Mouse (Mus musculus) granulocyte monocyte progenitor cell, adult 5-6 weeks (primary cell): Measurements from ENCODE around the gene Zfp13. TPM values are rescaled to one million over a fixed set of nuclear protein-coding genes. Genes with fewer than 3 reads are reported as not detected.

Experiments used
- ATAC-seq: replicated peaks from 2 replicates; pipeline ENCODE4 v1.8.0; 2016; ENCODE audit warnings: mild to moderate bottlenecking, moderate TSS enrichment, inconsistent platforms; ENCODE audit not compliant: poor library complexity, severe bottlenecking
- total RNA-seq, 2 experiments: library from RNA; stranded (forward) in 1 of 2; stranded (reverse) in 1 of 2; fragments of 200-712, 200-1000 nt in 1 of 2; fragments of >200 nt in 1 of 2; fragmentation: Nextera tagmentation in 1 of 2; gene quantifications; 2 replicates each; pipeline ENCODE4 v1.2.3; 2014 to 2017

Zfp13 gene
- total RNA-seq, 2 experiments from 2014 or later = 0.46 to 1.7 TPM

DNA sequence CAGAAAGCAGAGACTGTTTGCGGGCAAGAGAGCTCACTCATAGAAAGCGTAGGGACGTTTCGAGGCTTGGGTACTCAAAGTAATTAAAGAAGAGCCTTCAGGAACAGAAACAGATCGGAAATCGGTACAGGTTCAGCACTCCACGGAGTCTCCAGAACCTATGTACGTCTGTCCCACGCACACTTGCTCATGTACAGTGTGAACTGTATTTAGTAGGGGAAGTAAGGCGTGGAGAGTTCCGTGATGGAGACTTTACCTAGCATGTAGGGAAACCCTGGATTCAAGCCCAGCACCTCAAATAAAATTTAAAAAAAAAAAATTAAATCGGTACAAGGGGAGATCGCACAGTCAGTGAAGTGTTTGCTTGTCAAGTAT lies 6.4 kb downstream of the Zfp13 start:
- ATAC-seq = peak; percentile 61

DNA sequence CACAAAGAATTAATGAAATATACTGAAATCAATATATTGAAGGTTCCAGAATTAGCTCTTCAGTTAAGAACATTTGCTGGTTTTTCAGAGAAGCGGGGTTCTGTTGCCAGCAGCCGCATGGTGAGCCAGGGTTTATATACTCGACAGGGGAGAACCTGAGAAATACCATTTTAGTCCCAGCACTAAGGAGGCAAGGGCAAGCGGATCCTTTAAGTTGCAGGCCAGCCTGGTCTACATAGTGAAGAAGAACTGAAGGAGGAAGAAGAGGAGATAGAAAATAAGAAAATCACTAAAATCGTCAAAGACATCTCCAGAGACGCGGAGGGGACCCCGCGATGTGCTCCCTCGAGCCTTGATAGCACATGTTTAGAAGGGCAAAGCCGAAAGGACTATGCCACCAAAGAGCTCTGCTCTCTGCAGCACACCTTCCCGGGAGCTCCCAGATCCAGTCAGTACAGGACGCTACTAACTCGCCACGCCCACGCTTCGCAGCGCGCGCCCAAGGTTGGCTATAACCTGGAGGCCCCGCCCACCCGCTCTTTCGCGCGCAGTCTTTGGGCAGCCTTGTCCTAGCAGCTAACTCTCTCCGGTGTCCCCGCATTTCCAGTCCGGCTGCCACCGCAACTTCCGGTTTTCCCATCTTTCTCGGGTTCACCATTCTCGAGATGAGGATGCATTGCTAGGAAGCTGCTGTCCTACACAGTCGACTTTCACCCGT lies 6.9 kb downstream of the Zfp13 start:
- ATAC-seq = peak; percentile 98

DNA sequence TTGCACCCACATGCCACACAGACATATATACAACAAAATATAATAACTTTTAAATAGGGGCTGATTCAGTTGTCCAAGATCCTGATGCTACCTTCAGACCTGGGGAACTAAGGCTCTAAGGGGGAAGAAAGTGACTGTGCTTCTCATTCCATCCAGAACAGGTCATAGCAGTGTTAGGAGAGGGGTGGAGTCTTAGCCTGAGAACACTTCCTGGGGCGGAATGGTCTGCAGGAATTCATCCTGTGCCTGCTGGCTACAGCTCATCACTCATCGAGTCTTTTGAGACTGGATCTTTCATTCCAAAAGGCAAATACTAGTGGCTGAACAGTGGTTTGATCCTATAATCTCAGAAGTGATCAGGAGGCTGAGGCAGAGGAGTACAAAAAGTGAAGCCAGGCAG lies 12.0 kb downstream of the Zfp13 start:
- ATAC-seq = no peak

DNA sequence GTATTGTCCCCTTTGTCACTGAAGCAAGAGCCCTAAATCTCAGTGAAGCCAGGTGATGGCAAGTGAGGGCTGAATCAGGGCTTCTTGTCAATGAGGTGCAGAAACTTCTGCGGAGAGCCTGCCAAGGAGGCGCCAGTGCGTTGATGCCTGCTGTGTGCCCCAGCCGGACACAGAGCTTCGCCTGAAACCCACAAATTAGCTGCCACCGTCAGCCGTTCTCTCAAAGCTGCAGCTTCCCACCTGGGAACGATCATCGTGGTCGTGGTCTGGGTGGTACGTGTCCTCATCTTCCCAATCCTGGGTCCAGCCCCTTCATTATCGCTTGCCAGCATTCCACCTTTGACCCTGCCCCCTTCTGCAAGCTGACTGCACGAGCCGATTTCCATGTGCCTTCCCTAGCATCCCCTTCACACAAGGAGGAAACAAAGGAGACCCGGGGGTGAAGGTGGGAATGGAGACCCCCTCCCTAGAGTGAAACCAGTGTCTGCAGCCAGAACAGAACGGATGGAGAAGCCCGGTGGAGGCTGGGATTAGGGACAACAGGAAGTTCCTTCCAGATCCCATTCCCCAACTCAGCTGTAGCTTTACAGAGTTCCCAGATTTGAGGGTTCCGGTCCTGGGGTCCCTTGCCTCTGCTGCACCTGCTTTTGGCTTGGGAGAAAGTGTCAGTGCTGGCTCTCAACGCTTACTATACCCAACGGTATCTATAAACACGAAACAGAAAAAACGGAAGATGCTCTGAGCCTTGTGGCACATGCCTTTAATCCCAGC lies 13.4 kb downstream of the Zfp13 start:
- peak; percentile 47 for ATAC-seq

DNA sequence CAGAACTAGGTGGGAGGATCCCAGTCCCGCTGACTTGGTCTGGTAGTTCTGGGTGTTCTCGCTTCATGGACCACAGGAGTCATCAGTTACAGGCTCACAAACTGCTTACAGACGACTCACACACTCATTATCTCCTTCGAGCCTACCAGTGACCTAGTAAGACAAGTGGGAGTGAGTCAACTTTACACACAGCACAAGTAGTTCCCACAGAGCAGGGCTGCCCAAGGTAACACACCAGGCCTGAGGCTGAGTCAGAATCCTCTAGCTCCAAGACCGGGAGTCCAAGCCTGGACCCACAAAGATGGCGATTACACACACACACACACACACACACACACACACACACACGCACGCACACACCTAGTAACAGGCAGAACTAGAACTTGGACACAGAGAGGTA lies 14.5 kb downstream of the Zfp13 start:
- ATAC-seq = no peak

DNA sequence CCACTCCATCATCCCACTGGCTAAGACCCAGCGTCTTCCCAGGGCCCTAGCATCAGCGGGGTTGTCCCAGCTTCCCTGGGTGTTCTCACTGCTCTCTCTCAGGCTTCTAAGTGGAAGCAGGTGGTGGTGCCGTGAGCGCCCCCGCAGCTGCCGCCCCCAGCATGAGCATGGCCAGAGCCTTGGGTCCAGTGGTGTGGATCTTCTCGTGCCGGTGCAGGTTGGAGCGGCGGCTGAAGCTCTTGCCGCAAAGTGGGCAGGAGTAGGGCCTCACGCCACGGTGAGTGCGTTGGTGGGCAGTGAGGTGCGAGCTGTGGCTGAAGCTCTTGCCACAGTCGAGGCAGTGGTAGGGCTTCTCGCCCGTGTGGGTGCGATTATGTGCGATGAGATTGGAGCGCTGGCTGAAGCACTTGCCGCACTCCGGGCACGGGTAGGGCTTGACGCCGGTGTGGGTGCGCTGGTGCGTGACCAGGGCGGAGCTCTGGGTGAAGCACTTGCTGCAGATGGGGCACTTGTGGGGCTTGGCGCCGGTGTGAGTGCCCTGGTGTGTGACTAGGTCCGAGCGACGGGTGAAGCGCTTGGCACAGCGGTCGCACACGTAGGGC lies 23.2 kb downstream of the Zfp13 start:
- ATAC-seq = no peak

DNA sequence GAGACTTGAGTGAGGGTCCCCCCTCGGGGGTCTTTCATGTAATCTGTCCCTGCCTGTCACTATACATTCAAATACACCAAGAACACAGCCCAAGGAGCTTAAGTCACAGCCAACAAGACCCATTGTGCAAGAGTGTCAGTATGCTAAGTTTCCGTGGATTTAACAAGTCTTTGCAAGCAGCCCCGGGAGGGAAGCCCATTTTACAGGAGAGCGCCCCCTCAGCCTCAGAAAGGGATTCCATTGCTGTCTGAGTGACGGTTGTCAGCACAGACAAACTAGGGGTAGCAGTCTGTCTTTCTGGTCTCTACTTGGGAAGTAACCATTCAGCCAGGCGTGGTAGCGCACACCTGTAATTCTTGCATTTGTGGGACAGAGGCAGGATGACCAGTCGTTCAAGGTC lies 25.2 kb downstream of the Zfp13 start:
- no peak for ATAC-seq

DNA sequence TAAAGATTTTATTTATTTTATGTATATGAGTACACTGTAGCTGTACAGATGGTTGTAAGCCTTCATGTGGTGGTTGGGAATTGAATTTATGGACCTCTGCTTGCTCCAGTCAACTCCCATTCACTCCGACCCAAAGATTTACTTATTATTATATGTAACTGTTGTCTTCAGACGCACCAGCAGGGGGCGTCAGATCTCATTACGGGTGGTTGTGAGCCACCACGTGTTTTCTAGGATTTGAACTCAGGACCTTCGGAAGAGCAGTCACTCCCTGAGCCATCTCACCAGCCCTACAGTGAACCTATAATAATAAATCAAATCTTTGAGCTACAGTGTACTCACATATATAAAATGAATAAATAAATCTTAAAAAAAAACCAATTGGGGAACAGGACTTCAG lies 27.2 kb downstream of the Zfp13 start:
- no peak for ATAC-seq

DNA sequence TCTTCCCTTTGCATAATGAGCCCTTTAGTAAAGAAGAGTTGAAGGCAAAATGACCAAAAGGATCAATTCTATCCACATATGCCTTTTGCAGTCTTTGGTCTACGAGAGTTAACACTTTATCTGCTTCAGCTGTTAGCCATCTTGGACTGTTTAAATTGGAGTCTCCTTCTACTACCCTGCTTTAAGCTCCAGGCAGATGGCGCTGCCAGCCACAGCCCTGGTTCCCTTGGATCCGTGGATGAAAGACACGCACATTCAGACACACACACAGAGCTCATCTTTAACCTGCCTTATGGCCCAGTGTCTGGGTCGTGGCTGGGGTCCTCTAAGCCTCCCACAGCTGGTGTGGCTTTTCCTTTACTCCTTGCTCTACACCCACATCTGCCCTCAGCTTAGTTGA lies 28.2 kb downstream of the Zfp13 start:
- 0 out of 2 replicates have a peak, but pooled peaks have one; percentile 18 for ATAC-seq

DNA sequence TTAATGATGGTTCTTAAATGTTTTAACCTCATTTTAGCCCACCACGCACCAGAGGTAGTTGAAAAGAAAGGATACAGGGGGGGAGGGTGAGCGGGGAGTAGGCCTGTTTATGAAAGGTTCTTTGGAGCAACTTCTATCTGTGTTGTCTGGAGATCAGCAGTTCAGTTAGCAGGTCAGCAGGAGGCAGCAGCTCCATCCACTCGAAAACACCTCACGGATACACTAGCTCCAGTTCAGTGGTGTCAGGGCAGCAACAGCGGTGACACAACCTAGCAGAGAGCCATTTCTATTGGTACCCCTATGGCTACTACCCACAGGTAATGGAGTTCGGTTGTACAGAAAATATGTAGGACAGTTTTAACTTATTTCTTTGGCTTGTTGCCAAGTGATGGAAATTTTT lies 29.3 kb downstream of the Zfp13 start:
- ATAC-seq = peak; percentile 86

DNA sequence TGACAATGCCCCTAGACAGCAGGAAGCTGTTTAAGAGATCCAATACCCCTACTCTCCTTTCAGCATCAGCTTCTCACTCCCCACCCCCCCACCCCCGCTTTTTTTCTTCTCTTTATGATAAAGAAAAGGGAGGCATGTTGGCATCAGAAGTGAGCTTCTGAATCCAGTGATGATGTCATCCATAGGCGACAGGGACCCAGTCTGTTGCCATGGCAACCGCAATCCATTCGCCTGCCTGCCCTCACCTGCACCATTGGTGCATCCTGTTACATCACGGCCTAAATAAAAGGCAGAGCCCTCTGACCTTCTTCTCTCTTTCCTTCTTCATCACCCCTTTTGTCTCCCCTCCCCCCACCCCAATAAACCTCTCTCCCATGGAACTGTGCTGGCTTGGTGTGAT lies 30.9 kb downstream of the Zfp13 start:
- ATAC-seq = no peak

DNA sequence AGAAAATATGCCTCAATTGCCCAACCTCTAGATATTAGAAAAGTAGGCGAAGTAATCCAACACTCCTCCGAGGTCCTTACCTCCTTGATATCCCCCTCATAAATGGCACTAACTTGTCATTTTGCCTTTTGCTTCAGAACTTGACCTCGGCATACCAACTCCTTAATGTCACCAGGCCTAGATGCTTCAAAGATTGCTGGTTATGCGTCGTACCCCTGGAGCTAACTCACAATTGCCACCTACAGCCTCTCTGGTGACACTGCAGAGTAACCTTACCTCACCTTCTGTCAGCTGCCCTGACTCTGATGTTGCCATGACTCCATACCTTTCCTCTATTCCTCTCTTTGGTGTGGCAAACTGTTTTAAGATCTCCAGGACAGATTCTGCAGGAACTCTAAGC lies 32.5 kb downstream of the Zfp13 start:
- no peak for ATAC-seq

DNA sequence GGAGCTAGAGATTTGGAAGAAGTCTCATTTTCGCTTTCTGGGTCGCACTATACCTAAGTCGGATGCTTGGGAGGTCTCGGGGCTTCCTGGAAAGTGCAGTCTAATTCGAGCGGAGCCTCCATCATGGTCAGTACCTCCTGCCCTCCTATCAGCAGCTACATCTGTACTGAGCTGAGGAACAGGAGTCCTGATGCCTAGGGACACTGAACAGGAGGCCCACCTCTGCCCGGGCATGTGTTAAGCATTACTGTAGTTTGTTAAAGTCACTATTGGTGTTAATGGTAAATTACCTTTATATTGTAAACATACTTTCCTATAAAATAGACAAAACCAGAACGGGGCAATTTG lies 34.9 kb downstream of the Zfp13 start:
- no peak for ATAC-seq

DNA sequence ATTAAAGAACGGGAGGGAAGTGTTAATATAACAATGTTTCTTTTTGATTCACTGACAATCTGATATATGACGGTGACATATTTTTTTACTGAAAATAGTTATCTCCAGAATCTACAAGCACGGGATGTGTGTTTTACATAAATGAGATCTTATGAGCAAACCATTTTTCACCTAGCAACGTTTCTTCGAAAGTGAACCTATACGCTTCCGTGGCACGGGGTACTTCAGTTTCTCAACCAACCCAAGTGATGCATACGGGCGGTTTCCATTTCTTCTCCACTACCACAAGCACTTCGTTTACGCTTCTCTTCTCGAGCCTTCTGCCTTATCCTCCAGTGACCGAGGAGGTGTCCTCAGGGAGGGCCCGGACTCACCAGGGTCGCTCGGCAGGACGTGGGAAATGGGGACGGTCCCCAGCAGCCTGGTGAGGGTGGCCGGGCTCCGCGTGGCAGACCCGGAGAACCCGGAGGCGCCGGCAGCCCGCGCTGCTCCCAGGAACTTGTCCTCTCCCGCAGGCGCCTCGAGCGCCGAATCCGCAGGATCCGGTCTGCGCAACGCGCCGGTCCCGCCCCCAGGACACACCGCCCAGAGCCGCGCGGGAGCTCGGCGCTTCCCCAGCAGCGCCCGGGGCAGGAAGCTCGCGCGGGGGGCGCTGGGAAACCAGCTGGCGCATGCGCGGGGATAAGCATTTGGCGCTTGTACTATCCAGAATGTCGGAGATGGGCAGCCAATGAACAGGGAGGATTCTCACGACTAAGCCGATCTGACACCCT lies 35.5 kb downstream of the Zfp13 start, which contains the start of gene Zfp213:
Gene Zfp213, minus strand, starts transcription at position 644 of the 773 bp plus-strand sequence.
- peak; percentile 85 for ATAC-seq

DNA sequence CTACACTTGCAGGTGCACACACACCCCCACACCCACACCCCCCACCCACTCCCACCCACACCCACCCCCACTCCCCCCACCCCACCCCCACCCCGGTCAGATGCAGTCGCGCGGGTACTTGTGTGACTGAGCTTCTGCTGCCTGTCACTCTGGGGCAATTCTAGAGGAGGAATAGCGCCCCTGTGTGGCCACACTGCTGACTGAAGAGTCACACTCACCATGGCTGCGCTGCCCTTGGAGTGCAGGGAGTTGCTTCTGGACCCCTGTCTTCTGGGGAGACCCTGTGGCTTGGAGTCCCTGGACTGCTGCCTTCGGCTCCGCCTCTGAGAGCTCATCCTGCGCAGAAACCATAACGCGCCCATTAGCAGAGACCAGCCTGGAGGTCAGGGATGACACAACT lies 39.5 kb downstream of the Zfp13 start:
- peak; percentile 44 for ATAC-seq

DNA sequence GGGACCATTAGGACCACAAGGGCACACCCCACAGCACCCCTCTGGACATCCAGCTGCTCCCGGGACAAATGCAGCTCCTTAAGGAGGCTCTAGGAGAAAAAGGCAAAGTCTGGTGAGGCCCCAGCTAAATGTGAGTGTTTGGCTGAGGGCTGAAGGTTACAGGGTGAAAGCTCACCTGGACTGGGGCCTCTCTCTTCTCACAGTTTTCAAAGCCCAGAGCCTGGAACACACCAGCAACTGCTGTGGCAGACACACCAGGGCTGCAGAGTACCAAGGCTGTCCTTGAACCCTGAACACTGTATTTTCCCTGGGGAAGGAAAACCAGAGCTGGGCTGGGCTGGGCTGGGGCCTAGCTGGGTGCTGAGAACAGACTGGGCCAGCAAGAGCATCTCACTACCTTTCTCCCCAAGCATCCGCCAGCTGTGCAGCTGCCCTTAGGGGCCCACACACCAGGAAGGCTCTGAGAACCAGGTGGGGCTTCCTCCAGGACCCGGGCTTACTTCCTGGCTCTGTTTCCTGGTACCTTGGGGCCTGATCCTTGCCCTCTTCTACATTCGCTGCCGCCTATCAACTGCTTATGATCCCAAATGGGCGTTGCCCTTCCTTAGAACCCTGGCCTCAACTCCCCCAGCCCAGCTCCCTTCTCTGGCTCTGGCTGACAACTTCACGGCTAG lies 43.9 kb downstream of the Zfp13 start:
- no peak for ATAC-seq

DNA sequence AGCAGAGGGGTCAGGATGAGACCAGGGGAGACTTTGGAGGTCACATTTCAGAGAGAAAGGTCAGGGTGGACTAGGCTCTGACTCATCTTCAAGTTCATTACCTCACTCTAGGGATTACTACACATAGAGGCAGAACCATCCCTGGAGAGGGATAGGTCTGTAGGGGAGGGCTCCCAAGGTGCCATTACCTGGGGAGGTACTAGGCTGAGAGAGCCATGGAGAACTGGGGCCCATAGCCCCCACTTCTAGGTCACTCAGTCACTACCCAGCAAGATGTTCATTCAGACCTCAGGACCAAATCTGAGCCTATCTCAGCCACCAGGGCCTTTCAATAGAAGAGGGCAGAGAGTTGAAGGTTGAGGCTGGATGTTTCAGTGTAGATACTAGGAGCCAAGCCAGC lies 45.0 kb downstream of the Zfp13 start:
- ATAC-seq = no peak

DNA sequence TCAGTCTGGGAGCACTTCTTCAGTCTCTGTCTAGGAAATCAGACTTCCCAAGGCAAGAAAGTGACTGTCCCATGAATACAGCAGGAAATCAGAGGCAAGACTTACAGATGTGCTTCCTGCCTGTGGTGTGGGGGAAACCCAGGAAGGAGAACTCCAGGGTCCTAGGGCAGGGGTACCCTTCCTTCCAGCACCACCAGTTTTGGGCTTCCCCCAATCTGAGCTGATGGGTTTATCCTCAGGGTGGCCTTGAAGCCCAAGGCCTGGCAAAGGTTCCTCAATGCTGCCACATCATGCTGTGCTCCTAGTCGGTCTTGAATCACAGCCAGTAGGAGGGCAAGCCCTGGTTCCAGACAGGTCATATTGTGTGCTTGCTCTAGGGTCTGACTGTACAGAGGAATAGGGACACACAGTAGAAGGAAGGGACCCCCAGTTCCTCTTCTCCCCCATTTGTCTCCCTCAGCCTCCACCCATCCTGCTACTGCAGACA lies 45.6 kb downstream of the Zfp13 start:
- ATAC-seq = no peak

DNA sequence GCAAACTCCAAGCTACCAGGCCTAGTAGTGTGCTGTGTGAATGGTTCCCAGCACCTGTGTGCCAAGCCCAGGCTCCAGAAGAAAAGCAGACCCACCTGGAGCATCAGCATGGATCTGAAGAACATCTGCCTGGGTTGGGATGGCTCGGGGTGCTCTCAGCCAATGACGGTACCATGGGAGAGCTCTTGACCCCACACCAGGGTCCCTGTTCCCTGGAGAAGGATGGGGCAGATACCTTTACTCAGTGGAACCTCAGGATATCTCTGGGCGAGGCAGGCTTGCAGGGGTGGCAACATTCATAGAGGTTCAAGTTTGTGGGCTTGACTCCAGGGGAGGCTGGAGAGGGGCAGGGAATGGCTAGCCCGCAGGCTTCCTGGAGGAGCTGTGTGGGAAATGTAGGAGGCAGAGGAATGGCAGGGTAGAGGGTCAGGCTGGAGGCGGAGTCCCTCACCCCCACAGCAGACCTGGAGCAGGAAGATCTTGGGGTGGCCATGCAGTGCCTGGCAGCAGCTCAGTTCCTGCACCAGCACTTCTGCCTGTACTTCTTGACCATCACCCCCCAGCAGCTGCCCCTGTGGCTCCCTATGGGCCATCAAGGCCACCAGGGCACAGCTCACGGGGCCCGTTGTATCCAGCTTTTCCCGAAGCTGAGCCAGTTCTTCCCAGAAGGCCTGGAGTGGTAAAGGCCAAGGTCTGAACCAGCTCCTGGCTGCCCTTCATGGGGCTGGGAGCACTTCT lies 46.2 kb downstream of the Zfp13 start:
- ATAC-seq = no peak
